Mouse (Mus musculus): ENCODE measurements around the gene Pck1. TPM values are rescaled to one million over a fixed set of nuclear protein-coding genes. Genes with fewer than 3 reads are reported as not detected.

Gene Pck1
- polyA plus RNA-seq, 1 experiment from 2014 or later, result not detected

- Histone ChIP-seq H3K27me3 (ENCODE audit: insufficient read depth, low read length) (no peaks in the 10 kb centered on the region), H3K9me3 (ENCODE audit: low read depth, low read length) (no peaks in the 10 kb centered on the region), H3K4me3 (ENCODE audit: low read depth, low read length) (no peak overlapping the region), H3K4me2 (no peak overlapping the region), H3K27ac (ENCODE audit: low read depth) (no peak overlapping the region), H3K4me1 (ENCODE audit: insufficient read depth) (no peaks in the 10 kb centered on the region), H3K36me3 (ENCODE audit: insufficient read depth) (no peaks in the 10 kb centered on the region), H3K9ac (no peak overlapping the region)
- no peak for TF ChIP-seq CTCF (IDR thresholded peaks at IDR 0.05; ENCODE audit: low read depth)
- ATAC-seq (ENCODE audit: insufficient read depth) (no peak), DNase-seq (no peak)
- 65% methylated on average over 11 of the region's 11 CpGs for WGBS
These were observed 28.0 kb downstream of the Pck1 start for GRCm38 (mm10) chr2:173180721-173181388.

- 52% methylated on average over 5 of the region's 5 CpGs for whole genome bisulfite sequencing
These were observed 28.6 kb downstream of the Pck1 start for GRCm38 (mm10) chr2:173181486-173181885.

GRCm38 (mm10) chr2:173181901-173182300 is 29.1 kb downstream of the Pck1 start:
- H3K27ac ChIP-seq (ENCODE audit: low read depth), result no peak overlapping the region
- WGBS, result 90% methylated on average over 7 of the region's 7 CpGs
- H3K4me3 ChIP-seq (ENCODE audit: low read depth, low read length), result no peak overlapping the region
- no peaks in the 10 kb centered on the region for H3K27me3 ChIP-seq (ENCODE audit: insufficient read depth, low read length)
- H3K4me1 ChIP-seq (ENCODE audit: insufficient read depth), result no peaks in the 10 kb centered on the region
- H3K9ac ChIP-seq, result no peak overlapping the region
- DNase-seq, result no peak
- ATAC-seq (ENCODE audit: insufficient read depth), result no peak
- H3K36me3 ChIP-seq (ENCODE audit: insufficient read depth), result no peaks in the 10 kb centered on the region
- no peaks in the 10 kb centered on the region for H3K9me3 ChIP-seq (ENCODE audit: low read depth, low read length)
- no peak for TF ChIP-seq CTCF (IDR thresholded peaks at IDR 0.05; ENCODE audit: low read depth)
- H3K4me2 ChIP-seq, result no peak overlapping the region

More at GRCm38 (mm10) chr2:173181486-173181885, 28.6 kb downstream of the Pck1 start:
- DNase-seq (no peak), ATAC-seq (ENCODE audit: insufficient read depth) (no peak)
- no peaks in the 10 kb centered on the region for H3K4me1 ChIP-seq (ENCODE audit: insufficient read depth)
- H3K27ac ChIP-seq (ENCODE audit: low read depth), result no peak overlapping the region
- H3K9me3 ChIP-seq (ENCODE audit: low read depth, low read length), result no peaks in the 10 kb centered on the region
- no peaks in the 10 kb centered on the region for H3K27me3 ChIP-seq (ENCODE audit: insufficient read depth, low read length)
- H3K9ac ChIP-seq, result no peak overlapping the region
- H3K4me3 ChIP-seq (ENCODE audit: low read depth, low read length), result no peak overlapping the region
- TF ChIP-seq CTCF (IDR thresholded peaks at IDR 0.05; ENCODE audit: low read depth), result no peak
- no peak overlapping the region for H3K4me2 ChIP-seq
- no peaks in the 10 kb centered on the region for H3K36me3 ChIP-seq (ENCODE audit: insufficient read depth)

GRCm38 (mm10) chr2:173182796-173183195 is 29.9 kb downstream of the Pck1 start:
- Histone ChIP-seq H3K36me3 (ENCODE audit: insufficient read depth) (no peaks in the 10 kb centered on the region), H3K4me2 (no peak overlapping the region), H3K4me3 (ENCODE audit: low read depth, low read length) (no peak overlapping the region), H3K27me3 (ENCODE audit: insufficient read depth, low read length) (no peaks in the 10 kb centered on the region), H3K4me1 (ENCODE audit: insufficient read depth) (no peaks in the 10 kb centered on the region), H3K9ac (no peak overlapping the region), H3K27ac (ENCODE audit: low read depth) (no peak overlapping the region), H3K9me3 (ENCODE audit: low read depth, low read length) (no peaks in the 10 kb centered on the region)
- DNase-seq (no peak), ATAC-seq (ENCODE audit: insufficient read depth) (no peak)
- TF ChIP-seq CTCF (IDR thresholded peaks at IDR 0.05; ENCODE audit: low read depth), result peak; percentile 21; the same call in 1 of the 2 replicates
- 77% methylated on average over 7 of the region's 7 CpGs for WGBS

- Histone ChIP-seq H3K4me3 (ENCODE audit: low read depth, low read length) (no peak overlapping the region), H3K4me1 (ENCODE audit: insufficient read depth) (no peaks in the 10 kb centered on the region), H3K27me3 (ENCODE audit: insufficient read depth, low read length) (no peaks in the 10 kb centered on the region), H3K36me3 (ENCODE audit: insufficient read depth) (no peaks in the 10 kb centered on the region), H3K9me3 (ENCODE audit: low read depth, low read length) (no peaks in the 10 kb centered on the region), H3K4me2 (no peak overlapping the region), H3K27ac (ENCODE audit: low read depth) (no peak overlapping the region), H3K9ac (no peak overlapping the region)
- WGBS, result 92% methylated on average over 10 of the region's 10 CpGs
- TF ChIP-seq CTCF (IDR thresholded peaks at IDR 0.05; ENCODE audit: low read depth), result no peak
- no peak for DNase-seq
- ATAC-seq (ENCODE audit: insufficient read depth), result no peak
These were observed 30.5 kb downstream of the Pck1 start for GRCm38 (mm10) chr2:173183311-173183710.

GRCm38 (mm10) chr2:173183836-173184460 is 31.1 kb downstream of the Pck1 start:
- whole genome bisulfite sequencing, result 9% methylated on average over 8 of the region's 8 CpGs
- Histone ChIP-seq H3K9ac (no peak overlapping the region), H3K36me3 (ENCODE audit: insufficient read depth) (no peaks in the 10 kb centered on the region), H3K4me2 (no peak overlapping the region), H3K4me3 (ENCODE audit: low read depth, low read length) (no peak overlapping the region), H3K27ac (ENCODE audit: low read depth) (no peak overlapping the region), H3K27me3 (ENCODE audit: insufficient read depth, low read length) (no peaks in the 10 kb centered on the region), H3K4me1 (ENCODE audit: insufficient read depth) (no peaks in the 10 kb centered on the region), H3K9me3 (ENCODE audit: low read depth, low read length) (no peaks in the 10 kb centered on the region)
- no peak for ATAC-seq (ENCODE audit: insufficient read depth)
- peak; percentile 78 for TF ChIP-seq CTCF (IDR thresholded peaks at IDR 0.05; ENCODE audit: low read depth)
- DNase-seq, result peak; percentile 82

- ATAC-seq (ENCODE audit: insufficient read depth) (no peak), DNase-seq (no peak)
- Histone ChIP-seq H3K4me1 (ENCODE audit: insufficient read depth) (no peaks in the 10 kb centered on the region), H3K27ac (ENCODE audit: low read depth) (no peak overlapping the region), H3K9ac (no peak overlapping the region), H3K4me3 (ENCODE audit: low read depth, low read length) (no peak overlapping the region), H3K27me3 (ENCODE audit: insufficient read depth, low read length) (no peaks in the 10 kb centered on the region), H3K4me2 (no peak overlapping the region), H3K9me3 (ENCODE audit: low read depth, low read length) (no peaks in the 10 kb centered on the region), H3K36me3 (ENCODE audit: insufficient read depth) (no peaks in the 10 kb centered on the region)
- WGBS, result 61% methylated on average over 11 of the region's 11 CpGs
- TF ChIP-seq CTCF (IDR thresholded peaks at IDR 0.05; ENCODE audit: low read depth), result no peak
These were observed 31.7 kb downstream of the Pck1 start for GRCm38 (mm10) chr2:173184475-173185080.

Data from lung, embryonic 14.5 days (tissue).